Comparison of ENCODE assay signal across 26 mouse cellular contexts in the genomic region with DNA sequence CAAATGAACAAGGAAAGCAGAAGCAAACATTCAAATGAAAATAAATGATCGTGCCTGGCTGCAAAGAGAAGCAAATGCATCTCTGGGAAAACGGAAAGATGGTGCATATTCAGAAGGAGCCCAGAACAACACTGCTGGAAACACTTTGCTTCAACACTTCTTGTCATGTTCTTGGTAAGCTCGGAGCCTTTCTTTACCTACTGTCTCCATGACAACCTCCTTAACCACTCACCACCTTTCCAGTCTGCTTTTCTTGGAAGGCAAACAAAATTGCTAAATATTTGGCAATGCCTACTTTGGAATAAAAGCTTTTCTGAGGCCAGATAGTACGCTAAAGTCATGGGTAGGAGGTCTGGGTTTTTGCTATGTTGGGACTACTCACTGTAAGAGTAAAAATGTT.
DNase-seq lines count a peak whose midpoint lies in the region; ATAC-seq and TF ChIP-seq lines count a peak whose summit lies in the region.
"Had no signal": no experiment of that assay in that cellular context is flagged by ENCODE, and none has a peak within 500 bp of the region (broad histone marks: within the 10 kb centered on the region; RNA-seq: fewer than 3 reads in every experiment).

No protein-coding gene starts in this region.

- WGBS in forebrain, postnatal 0 days: 42% methylated on average over 4 of the region's 4 CpGs
- WGBS in forebrain, embryonic 14.5 days: 72% methylated on average over 4 of the region's 4 CpGs
- WGBS in lung, embryonic 14.5 days: 46% methylated on average over 4 of the region's 4 CpGs

- H3K9me3 ChIP-seq in forebrain, postnatal 0 days (ENCODE audit: low read length): no peaks in the 10 kb centered on the region
- no peaks in the 10 kb centered on the region for H3K9me3 ChIP-seq in forebrain, embryonic 14.5 days (replicated peaks; ENCODE audit: control insufficient read depth, low read length)
- H3K9me3 ChIP-seq in lung, embryonic 14.5 days (ENCODE audit: low read depth, low read length): no peaks in the 10 kb centered on the region
- H3K9me3 ChIP-seq: forebrain, embryonic 15.5 days; G1E; heart, embryonic 15.5 days; hindbrain, embryonic 10.5 days; hindbrain, embryonic 13.5 days; intestine, embryonic 15.5 days had no signal

- no peaks in the 10 kb centered on the region for H3K4me1 ChIP-seq in forebrain, postnatal 0 days (ENCODE audit: insufficient read depth)
- H3K4me1 ChIP-seq in forebrain, embryonic 14.5 days (ENCODE audit: control insufficient read depth, insufficient read depth, low read length): no peaks in the 10 kb centered on the region
- no peaks in the 10 kb centered on the region for H3K4me1 ChIP-seq in lung, embryonic 14.5 days (ENCODE audit: insufficient read depth)
- H3K4me1 ChIP-seq: forebrain, embryonic 15.5 days; heart, embryonic 15.5 days; hindbrain, embryonic 13.5 days; intestine, embryonic 15.5 days had no signal

- DNase-seq in forebrain, postnatal 0 days: peak; percentile 11
- DNase-seq in forebrain, embryonic 14.5 days (ENCODE audit: low spot score): no peak
- DNase-seq in lung, embryonic 14.5 days: peak; percentile 31
- no peak for DNase-seq in lung, postnatal 14 days
- DNase-seq in lung, postnatal 25 days (ENCODE audit: low spot score): peak; percentile 0
- DNase-seq in lung, postnatal 4 days: no peak
- peak; percentile 41 for DNase-seq in telencephalon, adult 2 months (ENCODE audit: low read depth, low spot score)
- no peak for DNase-seq in layer of hippocampus, adult 18-20 months (ENCODE audit: low spot score in 2 of 2)
- DNase-seq: adrenal gland, adult 2 months; adrenal gland, postnatal 14 days; B cell, adult 2 months; cerebellum, adult 18-20 months; cerebellum, adult 9-10 months; cerebellum, postnatal 14 days; gastrocnemius, postnatal 36 days; heart, postnatal 36 days had no signal

- no peak overlapping the region for H3K9ac ChIP-seq in forebrain, postnatal 0 days
- H3K9ac ChIP-seq in forebrain, embryonic 14.5 days (ENCODE audit: low read length): no peak overlapping the region
- no peak overlapping the region for H3K9ac ChIP-seq in lung, embryonic 14.5 days
- H3K9ac ChIP-seq: forebrain, embryonic 15.5 days; heart, embryonic 15.5 days; hindbrain, embryonic 13.5 days; intestine, embryonic 15.5 days had no signal

- H3K27me3 ChIP-seq in forebrain, postnatal 0 days (ENCODE audit: insufficient read depth, low read length): no peaks in the 10 kb centered on the region
- H3K27me3 ChIP-seq in forebrain, embryonic 14.5 days (replicated peaks; ENCODE audit: control insufficient read depth, insufficient read depth, low read length): no peaks in the 10 kb centered on the region
- no peaks in the 10 kb centered on the region for H3K27me3 ChIP-seq in lung, embryonic 14.5 days (ENCODE audit: insufficient read depth, low read length)
- H3K27me3 ChIP-seq: CH12.LX; forebrain, embryonic 15.5 days; heart, embryonic 15.5 days; hindbrain, embryonic 13.5 days; intestine, embryonic 15.5 days; Patski had no signal

- ATAC-seq in forebrain, postnatal 0 days: peak; percentile 55; the same call in 1 of the 2 replicates
- ATAC-seq in forebrain, embryonic 14.5 days: no peak
- ATAC-seq in lung, embryonic 14.5 days (ENCODE audit: insufficient read depth): peak; percentile 58; the same call in 1 of the 2 replicates
- ATAC-seq: forebrain, embryonic 15.5 days; hindbrain, embryonic 16.5 days; intestine, embryonic 15.5 days; Patski had no signal

- H3K4me2 ChIP-seq in forebrain, postnatal 0 days (ENCODE audit: low read depth): no peak overlapping the region
- H3K4me2 ChIP-seq in forebrain, embryonic 14.5 days (ENCODE audit: low read length): no peak overlapping the region
- H3K4me2 ChIP-seq in lung, embryonic 14.5 days: no peak overlapping the region
- H3K4me2 ChIP-seq: forebrain, embryonic 15.5 days; heart, embryonic 11.5 days; heart, embryonic 15.5 days; hindbrain, embryonic 13.5 days; intestine, embryonic 15.5 days had no signal

- no peak overlapping the region for H3K4me3 ChIP-seq in forebrain, postnatal 0 days (ENCODE audit: low read depth, low read length)
- no peak overlapping the region for H3K4me3 ChIP-seq in forebrain, embryonic 14.5 days (ENCODE audit: low read depth, low read length)
- H3K4me3 ChIP-seq in lung, embryonic 14.5 days (ENCODE audit: low read depth, low read length): no peak overlapping the region
- H3K4me3 ChIP-seq: forebrain, embryonic 15.5 days; heart, embryonic 15.5 days; hindbrain, embryonic 10.5 days; hindbrain, embryonic 13.5 days; intestine, embryonic 15.5 days had no signal

- no peak for TF ChIP-seq CTCF in forebrain, postnatal 0 days (IDR thresholded peaks at IDR 0.05; ENCODE audit: low read depth)
- TF ChIP-seq CTCF in lung, embryonic 14.5 days (IDR thresholded peaks at IDR 0.05; ENCODE audit: low read depth): no peak

- H3K36me3 ChIP-seq in forebrain, postnatal 0 days (ENCODE audit: insufficient read depth): no peaks in the 10 kb centered on the region
- H3K36me3 ChIP-seq in forebrain, embryonic 14.5 days (ENCODE audit: control insufficient read depth, insufficient read depth, low read length): no peaks in the 10 kb centered on the region
- H3K36me3 ChIP-seq in lung, embryonic 14.5 days (ENCODE audit: insufficient read depth): no peaks in the 10 kb centered on the region
- H3K36me3 ChIP-seq: forebrain, embryonic 15.5 days; G1E; heart, embryonic 15.5 days; hindbrain, embryonic 10.5 days; hindbrain, embryonic 13.5 days; intestine, embryonic 15.5 days had no signal

- H3K27ac ChIP-seq in forebrain, postnatal 0 days (ENCODE audit: low read depth, low read length): no peak overlapping the region
- H3K27ac ChIP-seq in forebrain, embryonic 14.5 days (ENCODE audit: low read depth, low read length): no peak overlapping the region
- no peak overlapping the region for H3K27ac ChIP-seq in lung, embryonic 14.5 days (ENCODE audit: low read depth)
- H3K27ac ChIP-seq: forebrain, embryonic 15.5 days; heart, embryonic 15.5 days; hindbrain, embryonic 10.5 days; hindbrain, embryonic 13.5 days; intestine, embryonic 15.5 days had no signal

Comparison
In these comparisons a context has a peak if more than half of its experiments do, and no peak if none do; other contexts are left out.
1. DNase-seq: peak in forebrain, postnatal 0 days (single experiment), lung, embryonic 14.5 days (single experiment), lung, postnatal 25 days (single experiment) and telencephalon, adult 2 months (single experiment); none in forebrain, embryonic 14.5 days (single experiment), lung, postnatal 14 days (single experiment), lung, postnatal 4 days (0 of 2) and layer of hippocampus, adult 18-20 months (0 of 2).